12 mouse cellular contexts compared by ENCODE assay signal in genomic region chr19:40404582-40404981, GRCm38 (mm10).
DNase-seq lines count a peak whose midpoint lies in the region; ATAC-seq and TF ChIP-seq lines count a peak whose summit lies in the region.
"Had no signal": no experiment of that assay in that cellular context is flagged by ENCODE, and none has a peak within 500 bp of the region (broad histone marks: within the 10 kb centered on the region; RNA-seq: fewer than 3 reads in every experiment).

No protein-coding gene starts in this region.

- no peak overlapping the region for H3K4me2 ChIP-seq in kidney, postnatal 0 days (ENCODE audit: low read length)
- no peak overlapping the region for H3K4me2 ChIP-seq in CH12.LX (ENCODE audit: insufficient read depth, low read depth, poor library complexity, severe bottlenecking)
- no peak overlapping the region for H3K4me2 ChIP-seq in intestine, embryonic 16.5 days (ENCODE audit: low read depth, low read length)
- H3K4me2 ChIP-seq: limb, embryonic 15.5 days had no signal

- peak; percentile 61 for TF ChIP-seq RAD21 in CH12.LX (IDR thresholded peaks at IDR 0.05; ENCODE audit: low read depth, low read length)

- no peaks in the 10 kb centered on the region for H3K79me2 ChIP-seq in CH12.LX (replicated peaks; ENCODE audit: control insufficient read depth, extremely low read depth, insufficient read depth, poor library complexity, severe bottlenecking)

- 82% methylated on average over 2 of the region's 2 CpGs for WGBS in kidney, postnatal 0 days
- 80% methylated on average over 2 of the region's 2 CpGs for WGBS in intestine, embryonic 16.5 days
- 84% methylated on average over 2 of the region's 2 CpGs for WGBS in forebrain, embryonic 10.5 days

- peaks cover 21% of the 10 kb centered on the region; the same call in 1 of the 2 replicates for H3K4me1 ChIP-seq in kidney, postnatal 0 days (replicated peaks; ENCODE audit: insufficient read depth, low read length)
- H3K4me1 ChIP-seq in CH12.LX (ENCODE audit: control insufficient read depth in 1 of 2, insufficient read depth in 2 of 2), result peaks cover 16 to 29% of the 10 kb centered on the region in 2 experiments
- H3K4me1 ChIP-seq in intestine, embryonic 16.5 days (ENCODE audit: control insufficient read depth, insufficient read depth, low read length), result peaks cover 15% of the 10 kb centered on the region
- H3K4me1 ChIP-seq in forebrain, embryonic 10.5 days, result no peaks in the 10 kb centered on the region

- no peak for TF ChIP-seq POLR2A in CH12.LX (IDR thresholded peaks at IDR 0.05; ENCODE audit: low read depth, low read length)

- no peak overlapping the region for H3K4me3 ChIP-seq in kidney, postnatal 0 days (replicated peaks; ENCODE audit: low read depth, low read length)
- no peak overlapping the region for H3K4me3 ChIP-seq in CH12.LX (replicated peaks in 1 of 3; ENCODE audit: low read depth in 2 of 3, low read length in 2 of 3, poor library complexity in 1 of 3)
- H3K4me3 ChIP-seq in intestine, embryonic 16.5 days (ENCODE audit: low read length), result no peak overlapping the region
- H3K4me3 ChIP-seq in forebrain, embryonic 10.5 days, result no peak overlapping the region
- H3K4me3 ChIP-seq: erythroblast, embryonic 14.5 days; limb, embryonic 15.5 days had no signal

- H3K27ac ChIP-seq in kidney, postnatal 0 days, result 0 out of 2 replicates have a peak overlapping the region, but pooled peaks have one; percentile 75
- no peak overlapping the region for H3K27ac ChIP-seq in CH12.LX (ENCODE audit: insufficient read depth, low read depth)
- H3K27ac ChIP-seq in intestine, embryonic 16.5 days (ENCODE audit: low read length), result 0 out of 2 replicates have a peak overlapping the region, but pooled peaks have one; percentile 78
- H3K27ac ChIP-seq in forebrain, embryonic 10.5 days, result no peak overlapping the region

- no peaks in the 10 kb centered on the region for H3K9me3 ChIP-seq in kidney, postnatal 0 days (replicated peaks; ENCODE audit: low read length)
- H3K9me3 ChIP-seq in CH12.LX (replicated peaks; ENCODE audit: low read length), result no peaks in the 10 kb centered on the region
- H3K9me3 ChIP-seq in intestine, embryonic 16.5 days (ENCODE audit: control insufficient read depth, low read length), result no peaks in the 10 kb centered on the region
- no peaks in the 10 kb centered on the region for H3K9me3 ChIP-seq in forebrain, embryonic 10.5 days
- H3K9me3 ChIP-seq: limb, embryonic 15.5 days had no signal

- no peak overlapping the region for H3K9ac ChIP-seq in kidney, postnatal 0 days (ENCODE audit: low read depth, low read length)
- H3K9ac ChIP-seq in CH12.LX (ENCODE audit: insufficient read depth, low read depth), result no peak overlapping the region
- H3K9ac ChIP-seq in intestine, embryonic 16.5 days (ENCODE audit: low read depth, low read length), result no peak overlapping the region
- H3K9ac ChIP-seq: limb, embryonic 15.5 days had no signal

- no peak for ATAC-seq in kidney, postnatal 0 days (replicated peaks; ENCODE audit: low FRiP score, low read depth)
- ATAC-seq in intestine, embryonic 16.5 days, result no peak
- ATAC-seq: activated CD4-positive, CD25-positive, alpha-beta regulatory T cell, adult 4 months had no signal

- dilution Hi-C loops in CH12.LX (cut with MboI; ENCODE audit: extremely low pct_ligation_motif_present, extremely low pct_unique_long_range_greater_than_20kb, low sequenced_read_pairs), result no loop called here

- DNase-seq in kidney, postnatal 0 days (ENCODE audit: low spot score), result no peak
- no peak for DNase-seq in kidney, postnatal 14 days
- DNase-seq in A20 (ENCODE audit: low read depth, low spot score) (peak; percentile 42), CH12.LX (ENCODE audit: extremely low read depth) (peak; percentile 59)
- no peak for DNase-seq in ovary, adult 18-20 months (ENCODE audit: low spot score)
- DNase-seq in forebrain, embryonic 10.5 days (ENCODE audit: extremely low spot score, low spot score), result no peak
- DNase-seq: cerebellum, adult 9-11 months; gastrocnemius, postnatal 14 days had no signal

- no peaks in the 10 kb centered on the region for H3K27me3 ChIP-seq in kidney, postnatal 0 days (ENCODE audit: insufficient read depth, low read length)
- no peaks in the 10 kb centered on the region for H3K27me3 ChIP-seq in CH12.LX (replicated peaks)
- H3K27me3 ChIP-seq in intestine, embryonic 16.5 days (replicated peaks; ENCODE audit: control insufficient read depth, insufficient read depth, low read length), result no peaks in the 10 kb centered on the region
- no peaks in the 10 kb centered on the region for H3K27me3 ChIP-seq in forebrain, embryonic 10.5 days (ENCODE audit: poor library complexity, severe bottlenecking)
- H3K27me3 ChIP-seq: limb, embryonic 15.5 days had no signal

- no peaks in the 10 kb centered on the region for H3K36me3 ChIP-seq in kidney, postnatal 0 days (ENCODE audit: insufficient read depth, low read length)
- H3K36me3 ChIP-seq in CH12.LX (replicated peaks in 1 of 2; ENCODE audit: control insufficient read depth in 1 of 2, insufficient read depth in 1 of 2, low read length in 1 of 2), result peaks cover 0 to 2% of the 10 kb centered on the region in 2 experiments
- no peaks in the 10 kb centered on the region for H3K36me3 ChIP-seq in intestine, embryonic 16.5 days (ENCODE audit: control insufficient read depth, insufficient read depth, low read length)
- H3K36me3 ChIP-seq in forebrain, embryonic 10.5 days (replicated peaks), result no peaks in the 10 kb centered on the region
- H3K36me3 ChIP-seq: limb, embryonic 15.5 days had no signal

- no peak for TF ChIP-seq EP300 in CH12.LX (IDR thresholded peaks at IDR 0.05; ENCODE audit: low read length)

- in situ Hi-C loops in CH12.LX (cut with MboI; ENCODE audit: low pct_ligation_motif_present, low pct_unique_long_range_greater_than_20kb, low sequenced_read_pairs), result no loop called here

- peak; percentile 54 for TF ChIP-seq CTCF in kidney, postnatal 0 days (IDR thresholded peaks at IDR 0.05; ENCODE audit: low read depth)
- TF ChIP-seq CTCF in CH12.LX (conservative IDR thresholded peaks at IDR 0.05 in 1 of 2, IDR thresholded peaks at IDR 0.05 in 1 of 2; ENCODE audit: low read depth in 2 of 2, low read length in 2 of 2), result peak; percentile 41 to 81; a peak in 3 of 4 replicates

TF ChIP-seq in CH12.LX, 34 proteins besides CTCF, POLR2A, EP300 and RAD21:
- no peak for TF ChIP-seq MEF2A (IDR thresholded peaks at IDR 0.05; ENCODE audit: borderline replicate concordance, low read depth, low read length)
- 0 out of 2 replicates have a peak, but pooled peaks have one; percentile 35 for TF ChIP-seq MAX (IDR thresholded peaks at IDR 0.05; ENCODE audit: low read length)
- TF ChIP-seq MYC (IDR thresholded peaks at IDR 0.05; ENCODE audit: low read depth, low read length), result 0 out of 2 replicates have a peak, but pooled peaks have one; percentile 52
- TF ChIP-seq ZMIZ1 (IDR thresholded peaks at IDR 0.05; ENCODE audit: low read depth, low read length), result no peak
- peak; percentile 65 for TF ChIP-seq SMC3 (IDR thresholded peaks at IDR 0.05; ENCODE audit: low read depth, low read length)

Comparison
In these comparisons a context has a peak if more than half of its experiments do, and no peak if none do; other contexts are left out.
1. DNase-seq: peak in A20 (single experiment) and CH12.LX (single experiment); none in kidney, postnatal 0 days (single experiment), kidney, postnatal 14 days (single experiment), ovary, adult 18-20 months (single experiment) and forebrain, embryonic 10.5 days (single experiment).
2. H3K27ac ChIP-seq: peak in kidney, postnatal 0 days (single experiment) and intestine, embryonic 16.5 days (single experiment); none in CH12.LX (single experiment) and forebrain, embryonic 10.5 days (single experiment).